Mouse (Mus musculus) testis, adult 2 months (tissue): ENCODE results near the gene Knl1. TPM values are rescaled to one million over a fixed set of nuclear protein-coding genes. Genes with fewer than 3 reads are reported as not detected.

ENCODE experiments used
- H3K27ac ChIP-seq: fragments of 200-500 bp; 2 replicates; pipeline ENCODE4 v1.5.1; 2012; ENCODE audit warnings: low read depth, low read length; ENCODE audit not compliant: control insufficient read depth, insufficient read depth
- H3K27me3 ChIP-seq: fragments of 200-500 bp; 2 replicates; pipeline ENCODE4 v1.6.1; 2012; ENCODE audit warnings: mild to moderate bottlenecking, low read length, moderate library complexity; ENCODE audit not compliant: control insufficient read depth, insufficient read depth
- H3K36me3 ChIP-seq: fragments of 200-500 bp; 2 replicates; pipeline ENCODE4 v1.6.1; 2012; ENCODE audit warnings: mild to moderate bottlenecking, low read length; ENCODE audit not compliant: control insufficient read depth, insufficient read depth
- H3K4me1 ChIP-seq: fragments of 200-500 bp; 2 replicates; pipeline ENCODE4 v1.6.1; 2012; ENCODE audit warnings: low read length; ENCODE audit not compliant: control insufficient read depth, insufficient read depth
- H3K4me3 ChIP-seq: fragments of 200-500 bp; 2 replicates; pipeline ENCODE4 v1.5.1; 2012; ENCODE audit warnings: low read depth, mild to moderate bottlenecking, low read length, moderate library complexity, mixed read lengths; ENCODE audit not compliant: control insufficient read depth
- CTCF ChIP-seq: fragments of 200-500 bp; IDR thresholded peaks from 2 replicates; pipeline ENCODE4 v1.5.1; 2012; ENCODE audit warnings: low read depth, mild to moderate bottlenecking, inconsistent platforms, low read length, moderate library complexity; ENCODE audit not compliant: control insufficient read depth, insufficient read depth, insufficient replicate concordance
- POLR2A ChIP-seq: fragments of 200-500 bp; IDR thresholded peaks from 2 replicates; pipeline ENCODE4 v1.6.1; 2012; ENCODE audit warnings: low read depth, mild to moderate bottlenecking, inconsistent platforms, low read length, moderate library complexity; ENCODE audit not compliant: control insufficient read depth
- polyA plus RNA-seq: library from polyadenylated mRNA; depleted of rRNA; stranded (reverse); fragments of >200 nt; gene quantifications from 2 replicates; pipeline ENCODE4 v1.2.3, GENCODE M21; 2012; rRNA removed

Gene Knl1
- polyA plus RNA-seq, 1 experiment = 2.2 TPM

DNA sequence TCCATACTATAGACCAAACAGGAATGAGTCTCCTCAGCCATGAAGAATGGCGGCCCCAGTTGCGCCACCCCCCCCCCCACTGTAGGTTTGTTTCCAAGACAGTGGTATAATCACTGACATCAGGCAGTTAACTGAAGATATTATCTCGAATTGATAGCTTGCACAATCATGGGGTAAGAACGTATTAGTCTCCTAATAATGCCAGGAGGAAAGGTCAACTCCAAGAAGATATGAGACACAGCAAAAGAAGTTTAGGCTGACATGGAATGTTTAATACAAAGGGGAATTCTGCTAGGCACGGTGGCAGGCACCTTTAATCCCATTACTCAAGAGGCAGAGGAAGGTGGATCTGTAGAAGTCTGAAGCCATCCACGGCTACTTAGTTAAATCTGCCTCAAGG, 99.5 kb downstream of the Knl1 start:
- H3K4me3 ChIP-seq = no peak overlapping the region
- TF ChIP-seq POLR2A (no peak), CTCF (no peak)
- H3K27ac ChIP-seq = no peak overlapping the region
- H3K36me3 ChIP-seq = peaks cover 12% of the 10 kb centered on the region
- no peaks in the 10 kb centered on the region for H3K4me1 ChIP-seq
- no peaks in the 10 kb centered on the region for H3K27me3 ChIP-seq

DNA sequence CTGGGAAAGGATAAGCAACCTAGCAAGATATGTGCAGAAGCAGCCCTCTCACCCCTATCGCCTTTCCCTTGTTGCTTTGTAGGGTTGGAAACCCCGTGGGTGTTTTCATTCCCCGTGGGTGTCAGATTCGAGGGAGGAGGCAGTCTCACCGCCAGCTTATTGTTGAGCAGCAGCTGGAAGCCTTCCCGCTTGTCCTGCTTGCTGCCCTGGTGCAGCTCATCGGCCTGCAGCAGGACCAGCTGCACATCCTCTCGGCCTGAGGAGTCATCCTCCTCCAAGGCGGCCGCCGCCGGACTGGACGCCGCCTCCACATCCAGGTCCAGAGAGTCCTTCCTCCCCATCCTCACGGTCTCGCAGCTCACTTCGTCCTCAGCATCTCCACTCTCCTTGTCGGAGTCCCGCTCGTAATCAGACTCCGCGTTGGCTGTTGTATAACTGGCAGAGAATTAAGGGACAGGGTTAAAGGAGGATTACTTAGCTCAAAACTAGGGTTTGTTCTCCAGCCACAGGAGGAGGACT, 100.3 kb downstream of the Knl1 start:
- no peaks in the 10 kb centered on the region for H3K4me1 ChIP-seq
- no peak overlapping the region for H3K4me3 ChIP-seq
- TF ChIP-seq POLR2A (no peak), CTCF (no peak)
- H3K27me3 ChIP-seq = no peaks in the 10 kb centered on the region
- H3K36me3 ChIP-seq = peaks cover 12% of the 10 kb centered on the region
- no peak overlapping the region for H3K27ac ChIP-seq

DNA sequence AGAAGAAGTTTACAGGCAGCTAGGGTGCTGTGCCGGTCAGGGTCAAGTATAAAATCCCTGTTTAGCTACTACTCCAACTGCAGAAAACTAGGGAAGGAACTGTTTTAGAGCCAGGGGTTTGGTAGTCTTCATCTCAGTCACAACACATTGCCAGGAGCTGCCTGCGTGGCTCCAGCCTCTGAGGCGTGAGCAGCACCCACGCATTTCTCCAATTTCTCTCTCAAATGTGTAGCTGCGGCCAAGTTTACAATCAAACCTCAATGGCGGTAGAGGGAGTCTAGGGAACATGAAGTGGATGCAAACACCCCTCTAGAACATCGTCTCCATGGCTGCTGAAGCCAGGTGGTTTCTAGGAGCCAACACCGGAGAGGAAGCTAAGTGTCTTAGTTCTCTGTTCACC, 100.9 kb downstream of the Knl1 start:
- peaks cover 12% of the 10 kb centered on the region for H3K36me3 ChIP-seq
- H3K27ac ChIP-seq = no peak overlapping the region
- no peak for TF ChIP-seq CTCF
- no peak for TF ChIP-seq POLR2A
- no peaks in the 10 kb centered on the region for H3K4me1 ChIP-seq
- no peak overlapping the region for H3K4me3 ChIP-seq
- no peaks in the 10 kb centered on the region for H3K27me3 ChIP-seq

DNA sequence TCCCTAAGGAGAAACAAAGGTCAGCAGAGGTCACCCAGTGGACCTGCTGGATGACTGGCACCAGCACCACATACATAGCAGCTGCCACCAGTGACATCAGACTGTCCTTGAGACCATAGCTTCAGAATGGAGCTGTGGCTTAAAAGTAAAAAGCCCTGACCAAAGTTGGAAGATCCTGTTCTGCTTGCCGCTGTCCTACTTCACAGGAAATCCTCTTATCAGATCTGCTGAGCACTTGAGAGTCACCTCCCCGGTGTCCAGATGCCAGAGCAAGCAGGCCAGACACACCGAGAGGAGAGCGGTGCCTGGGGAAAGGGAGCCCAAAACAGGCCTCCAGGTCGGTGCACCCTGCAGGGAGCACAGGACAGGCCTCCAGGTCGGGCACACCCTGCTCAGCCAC, 105.3 kb downstream of the Knl1 start:
- Histone ChIP-seq H3K4me1 (peaks cover 2% of the 10 kb centered on the region; the same call in 1 of the 2 replicates), H3K27ac (no peak overlapping the region), H3K36me3 (peaks cover 5% of the 10 kb centered on the region), H3K27me3 (no peaks in the 10 kb centered on the region), H3K4me3 (no peak overlapping the region)
- TF ChIP-seq POLR2A (no peak), CTCF (no peak)

DNA sequence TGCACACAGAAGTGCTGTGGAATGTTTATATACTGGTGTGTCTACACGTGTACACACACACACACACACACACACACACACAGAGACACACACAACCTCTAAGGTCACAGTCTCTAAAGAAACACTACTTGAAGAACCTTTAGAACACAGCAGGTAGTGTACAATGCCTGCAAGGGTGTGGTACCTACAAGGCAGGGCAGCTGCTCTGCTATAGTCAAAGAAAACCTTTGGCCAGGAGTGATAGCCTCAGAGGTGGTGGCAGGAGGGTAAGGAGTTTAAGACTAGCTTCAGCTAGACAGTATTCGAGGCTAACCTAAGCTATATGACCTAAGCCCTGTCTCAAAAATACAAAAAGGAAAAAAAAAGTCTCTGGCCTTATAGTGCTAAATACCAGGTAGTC, 107.8 kb downstream of the Knl1 start:
- Histone ChIP-seq H3K4me1 (peaks cover 2% of the 10 kb centered on the region; the same call in 1 of the 2 replicates), H3K27me3 (no peaks in the 10 kb centered on the region), H3K36me3 (peaks cover 2% of the 10 kb centered on the region; the same call in 1 of the 2 replicates), H3K27ac (no peak overlapping the region), H3K4me3 (no peak overlapping the region)
- TF ChIP-seq POLR2A (no peak), CTCF (no peak)

Other genes starting within 250 kb of the Knl1 start
- 123 and 126 TPM in 2 replicates for gene Knstrn, start 233.1 kb upstream of the Knl1 start, polyA plus RNA-seq
- 22.2 and 41.3 TPM in 2 replicates for gene Ivd, start 185.2 kb upstream of the Knl1 start, polyA plus RNA-seq
- 10.0 and 12.8 TPM in 2 replicates for gene Bahd1, start 146.7 kb upstream of the Knl1 start, polyA plus RNA-seq
- gene Chst14, start 120.6 kb upstream of the Knl1 start, polyA plus RNA-seq = 1.0 and 1.3 TPM in 2 replicates
- gene Ccdc32, start 17.7 kb upstream of the Knl1 start, polyA plus RNA-seq = 3.2 and 3.3 TPM in 2 replicates
- 4.7 and 4.8 TPM in 2 replicates for gene Rpusd2, start 12.3 kb upstream of the Knl1 start, polyA plus RNA-seq
- 12.2 and 15.1 TPM in 2 replicates for gene Rad51, start 65.7 kb downstream of the Knl1 start, polyA plus RNA-seq
- gene Rmdn3, start 109.9 kb downstream of the Knl1 start, polyA plus RNA-seq = 9.2 and 10.7 TPM in 2 replicates
- gene Gchfr, start 120.7 kb downstream of the Knl1 start, polyA plus RNA-seq = 6.4 and 11.9 TPM in 2 replicates
- gene Gm14137, start 127.4 kb downstream of the Knl1 start, polyA plus RNA-seq = 4.7 and 4.8 TPM in 2 replicates
- gene Zfyve19, start 161.5 kb downstream of the Knl1 start, polyA plus RNA-seq = 34.5 and 38.7 TPM in 2 replicates
- gene Dnajc17, start 161.7 kb downstream of the Knl1 start, polyA plus RNA-seq = 3.7 and 3.8 TPM in 2 replicates
- 0.34 and 0.52 TPM in 2 replicates for gene Ppp1r14d, start 182.8 kb downstream of the Knl1 start, polyA plus RNA-seq
- 3.6 and 4.7 TPM in 2 replicates for gene Spint1, start 190.2 kb downstream of the Knl1 start, polyA plus RNA-seq
- gene Rhov, start 224.2 kb downstream of the Knl1 start, polyA plus RNA-seq = 11.8 and 11.9 TPM in 2 replicates
- 10.0 and 10.2 TPM in 2 replicates for gene Vps18, start 241.6 kb downstream of the Knl1 start, polyA plus RNA-seq